Mouse (Mus musculus): ENCODE data around the gene Zfp980.
"Not testable (repeated sequence)": the region's sequence is repeated elsewhere in the genome, so short reads cannot be mapped to it uniquely, and the experiment has no call there.

DNA sequence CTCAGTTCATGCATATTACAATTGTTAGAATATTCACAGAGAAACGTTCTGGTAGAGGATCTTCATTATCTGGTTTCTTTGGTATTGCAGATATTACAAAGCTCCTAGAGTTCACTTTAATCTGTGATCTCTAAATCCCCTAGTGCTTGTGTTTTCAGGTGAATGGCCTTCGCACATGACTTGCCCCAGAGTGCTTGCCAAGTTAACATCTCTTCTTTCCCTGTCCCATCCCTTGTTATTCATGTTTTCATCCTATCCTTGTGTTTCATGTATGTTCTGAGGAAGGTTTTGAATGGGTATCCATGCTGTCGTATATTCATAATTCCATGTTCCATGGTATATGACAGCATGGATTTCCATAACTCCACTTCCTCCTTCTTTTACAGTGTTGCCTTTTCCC lies 9.7 kb downstream of the Zfp980 start:
- not testable (repeated sequence) for TF ChIP-seq CTCF, EP300 (IDR thresholded peaks at IDR 0.05; ENCODE audit: low read depth)

Measured in liver, postnatal 0 days (tissue).